Mouse (Mus musculus) spleen, adult 2 months (tissue): ENCODE measurements at regions not wholly inside any gene's neighbourhood (a gene's known extent, or its start where the extent isn't known, plus 50 kb on each side); places are given as distances from the start of the nearest gene placed in this dataset.

Source experiments
- DNase-seq, 2 experiments: peaks; one replicate each; pipeline versions ENCODE4 v3.0.0 to v3.0.0-alpha.2; 2012 to 2021; ENCODE audit warnings: low spot score in 2 of 2, low read depth in 1 of 2
- H3K27ac ChIP-seq: fragments of 200-500 bp; 2 replicates; pipeline ENCODE4 v1.5.1; 2012; ENCODE audit warnings: low read length, inconsistent platforms; ENCODE audit not compliant: insufficient read depth
- H3K27me3 ChIP-seq: fragments of 200-500 bp; 2 replicates; pipeline ENCODE4 v1.6.1; 2012; ENCODE audit warnings: mild to moderate bottlenecking, moderate library complexity, low read length, inconsistent platforms; ENCODE audit not compliant: control insufficient read depth, insufficient read depth
- H3K36me3 ChIP-seq: fragments of 200-500 bp; 2 replicates; pipeline ENCODE4 v1.6.1; 2012; ENCODE audit warnings: mild to moderate bottlenecking, low read length, inconsistent platforms; ENCODE audit not compliant: control insufficient read depth, insufficient read depth
- H3K4me1 ChIP-seq: fragments of 200-500 bp; 2 replicates; pipeline ENCODE4 v1.6.1; 2011; ENCODE audit warnings: inconsistent platforms; ENCODE audit not compliant: control insufficient read depth, insufficient read depth, insufficient read length
- H3K4me3 ChIP-seq: fragments of 200-500 bp; 2 replicates; pipeline ENCODE4 v1.5.1; 2011; ENCODE audit warnings: mild to moderate bottlenecking, inconsistent platforms; ENCODE audit not compliant: insufficient read depth, insufficient read length; ENCODE audit errors: extremely low read depth
- CTCF ChIP-seq: fragments of 200-500 bp; IDR thresholded peaks from 2 replicates; pipeline ENCODE4 v1.5.1; 2011; ENCODE audit warnings: mild to moderate bottlenecking, inconsistent platforms; ENCODE audit not compliant: insufficient read depth, insufficient read length, insufficient replicate concordance; ENCODE audit errors: extremely low read depth
- POLR2A ChIP-seq: fragments of 200-500 bp; IDR thresholded peaks from 2 replicates; pipeline ENCODE4 v1.6.1; 2011; ENCODE audit warnings: low read depth, low read length, inconsistent platforms
- WGBS: fragments of 180-500 bp; shearing (Covaris S2); methylation state at CpG from one replicate; pipeline ENCODE4 v1.1.7; 2018; 5-methylcytosine and 5-hydroxymethylcytosine counted together

- no peak for DNase-seq
- no peak overlapping the region for H3K4me3 ChIP-seq
- TF ChIP-seq POLR2A (no peak), CTCF (no peak)
- no peaks in the 10 kb centered on the region for H3K36me3 ChIP-seq
- 93% methylated on average over 4 of the region's 4 CpGs for WGBS
- H3K27me3 ChIP-seq: no peaks in the 10 kb centered on the region
- H3K27ac ChIP-seq: no peak overlapping the region
- no peaks in the 10 kb centered on the region for H3K4me1 ChIP-seq
Measured at GRCm38 (mm10) chr9:115570998-115571397, 260.8 kb upstream of the Stt3b start.

GRCm38 (mm10) chr9:115581116-115581515 is 270.9 kb upstream of the Stt3b start:
- TF ChIP-seq CTCF: no peak
- no peak for TF ChIP-seq POLR2A
- Histone ChIP-seq H3K4me3 (no peak overlapping the region), H3K4me1 (peaks cover 4% of the 10 kb centered on the region; the same call in 1 of the 2 replicates), H3K27ac (no peak overlapping the region), H3K36me3 (no peaks in the 10 kb centered on the region), H3K27me3 (no peaks in the 10 kb centered on the region)
- 87% methylated on average over 3 of the region's 3 CpGs for WGBS
- no peak for DNase-seq

GRCm38 (mm10) chr9:115583548-115583947 is 273.3 kb upstream of the Stt3b start:
- H3K4me1 ChIP-seq: peaks cover 4% of the 10 kb centered on the region; the same call in 1 of the 2 replicates
- no peak for TF ChIP-seq POLR2A
- TF ChIP-seq CTCF: no peak
- no peaks in the 10 kb centered on the region for H3K36me3 ChIP-seq
- H3K4me3 ChIP-seq: no peak overlapping the region
- 80% methylated on average over 11 of the region's 11 CpGs for WGBS
- no peaks in the 10 kb centered on the region for H3K27me3 ChIP-seq
- no peak overlapping the region for H3K27ac ChIP-seq
- no peak for DNase-seq

- TF ChIP-seq CTCF (no peak), POLR2A (no peak)
- Histone ChIP-seq H3K4me1 (peaks cover 4% of the 10 kb centered on the region; the same call in 1 of the 2 replicates), H3K4me3 (no peak overlapping the region), H3K36me3 (no peaks in the 10 kb centered on the region), H3K27me3 (no peaks in the 10 kb centered on the region), H3K27ac (no peak overlapping the region)
- 85% methylated on average over 7 of the region's 7 CpGs for WGBS
- DNase-seq: no peak
Measured at GRCm38 (mm10) chr9:115584874-115585273, 274.7 kb upstream of the Stt3b start.

GRCm38 (mm10) chr9:115592466-115592865 is 282.2 kb upstream of the Stt3b start:
- Histone ChIP-seq H3K27ac (no peak overlapping the region), H3K27me3 (no peaks in the 10 kb centered on the region), H3K36me3 (no peaks in the 10 kb centered on the region), H3K4me3 (no peak overlapping the region), H3K4me1 (no peaks in the 10 kb centered on the region)
- DNase-seq: no peak
- WGBS: 79% methylated on average over 5 of the region's 5 CpGs
- TF ChIP-seq POLR2A (no peak), CTCF (no peak)

GRCm38 (mm10) chr9:115600228-115600627 is 290.0 kb upstream of the Stt3b start:
- 78% methylated on average over 9 of the region's 9 CpGs for WGBS

GRCm38 (mm10) chr9:115600826-115601225 is 290.6 kb upstream of the Stt3b start:
- TF ChIP-seq CTCF: no peak
- TF ChIP-seq POLR2A: no peak
- 88% methylated on average over 2 of the region's 2 CpGs for WGBS
- Histone ChIP-seq H3K27me3 (no peaks in the 10 kb centered on the region), H3K36me3 (no peaks in the 10 kb centered on the region), H3K27ac (no peak overlapping the region), H3K4me1 (peaks cover 2% of the 10 kb centered on the region; the same call in 1 of the 2 replicates), H3K4me3 (no peak overlapping the region)
- DNase-seq: no peak

More at GRCm38 (mm10) chr9:115600228-115600627, 290.0 kb upstream of the Stt3b start:
- TF ChIP-seq POLR2A (no peak), CTCF (no peak)
- DNase-seq: no peak
- Histone ChIP-seq H3K27me3 (no peaks in the 10 kb centered on the region), H3K4me1 (peaks cover 2% of the 10 kb centered on the region; the same call in 1 of the 2 replicates), H3K4me3 (no peak overlapping the region), H3K27ac (no peak overlapping the region), H3K36me3 (no peaks in the 10 kb centered on the region)
